Mouse (Mus musculus) embryonic facial prominence, embryonic 10.5 days (tissue): ENCODE measurements around the gene Klhl2. TPM values are rescaled to one million over a fixed set of nuclear protein-coding genes. Genes with fewer than 3 reads are reported as not detected.

ENCODE experiments used
- DNase-seq: peaks from one replicate; pipeline ENCODE4 v3.0.0-alpha.2; 2017; ENCODE audit warnings: low spot score
- H3K27ac ChIP-seq: fragments of 300-500 bp; sonication (generic); replicated peaks from 2 replicates; pipeline ENCODE4 v1.5.1; 2016; ENCODE audit warnings: mild to moderate bottlenecking
- H3K27me3 ChIP-seq: fragments of 300-500 bp; sonication (generic); replicated peaks from 2 replicates; pipeline ENCODE4 v1.6.1; 2016; ENCODE audit warnings: low read depth, mild to moderate bottlenecking; ENCODE audit not compliant: poor library complexity, severe bottlenecking
- H3K36me3 ChIP-seq: fragments of 300-500 bp; sonication (generic); replicated peaks from 2 replicates; pipeline ENCODE4 v1.6.1; 2016; ENCODE audit warnings: mild to moderate bottlenecking, moderate library complexity
- H3K4me1 ChIP-seq: fragments of 300-500 bp; sonication (generic); 2 replicates; pipeline ENCODE4 v1.6.1; 2016
- H3K4me3 ChIP-seq: fragments of 300-500 bp; sonication (generic); 2 replicates; pipeline ENCODE4 v1.5.1; 2016; ENCODE audit warnings: mild to moderate bottlenecking, moderate library complexity
- H3K9me3 ChIP-seq: fragments of 300-500 bp; sonication (generic); 2 replicates; pipeline ENCODE4 v1.6.1; 2016; ENCODE audit warnings: mild to moderate bottlenecking
- WGBS: fragments of 180-500 bp; shearing (Covaris S2); methylation state at CpG from one replicate; pipeline ENCODE4 v1.1.7; 2016; 5-methylcytosine and 5-hydroxymethylcytosine counted together
- polyA plus RNA-seq: library from polyadenylated mRNA; unstranded; fragments of >200 nt; fragmentation: Nextera tagmentation; extraction: Ambion mirVana; gene quantifications from 2 replicates; pipeline ENCODE4 v1.2.1, GENCODE M21; 2016

Gene Klhl2
- polyA plus RNA-seq, 1 experiment from 2014 or later = 10.5 TPM

GRCm38 (mm10) chr8:64788715-64789114 is 61.1 kb downstream of the Klhl2 start:
- Histone ChIP-seq H3K36me3 (no peaks in the 10 kb centered on the region), H3K4me3 (no peak overlapping the region), H3K9me3 (no peaks in the 10 kb centered on the region), H3K27me3 (no peaks in the 10 kb centered on the region), H3K4me1 (0 out of 2 replicates have a peak, but pooled peaks cover 3% of the 10 kb centered on the region), H3K27ac (no peak overlapping the region)
- 92% methylated on average over 4 of the region's 4 CpGs for WGBS
- no peak for DNase-seq

- 91% methylated on average over 2 of the region's 2 CpGs for WGBS
- Histone ChIP-seq H3K27ac (no peak overlapping the region), H3K27me3 (no peaks in the 10 kb centered on the region), H3K4me1 (0 out of 2 replicates have a peak, but pooled peaks cover 3% of the 10 kb centered on the region), H3K4me3 (no peak overlapping the region), H3K9me3 (no peaks in the 10 kb centered on the region), H3K36me3 (no peaks in the 10 kb centered on the region)
- no peak for DNase-seq
Measured at GRCm38 (mm10) chr8:64786801-64787200, 63.0 kb downstream of the Klhl2 start.

GRCm38 (mm10) chr8:64784235-64784634 is 65.6 kb downstream of the Klhl2 start:
- Histone ChIP-seq H3K9me3 (no peaks in the 10 kb centered on the region), H3K27ac (no peak overlapping the region), H3K36me3 (peaks cover 6% of the 10 kb centered on the region; the same call in 1 of the 2 replicates), H3K4me1 (no peaks in the 10 kb centered on the region), H3K4me3 (no peak overlapping the region), H3K27me3 (no peaks in the 10 kb centered on the region)
- no peak for DNase-seq
- 89% methylated on average over 5 of the region's 5 CpGs for WGBS

DNA sequence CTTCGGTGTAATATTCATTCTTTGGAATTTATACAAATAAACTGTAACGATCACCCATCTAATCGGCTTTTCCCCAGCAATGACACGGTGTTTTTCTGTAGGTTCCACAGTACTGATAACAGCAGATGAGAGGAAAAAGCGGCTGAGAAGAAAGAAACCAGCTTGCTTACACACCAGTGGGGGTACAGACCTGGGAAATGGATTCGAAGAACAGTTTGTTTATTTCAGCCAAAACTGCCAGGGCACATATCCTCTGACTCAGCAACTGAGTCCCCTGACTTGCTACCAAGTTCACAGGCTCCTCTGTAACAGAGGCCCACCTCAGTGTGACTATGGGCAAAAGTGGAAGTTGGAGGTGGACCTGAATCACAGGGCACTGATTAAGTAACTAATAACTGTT is 67.9 kb downstream of the Klhl2 start:
- H3K9me3 ChIP-seq = no peaks in the 10 kb centered on the region
- H3K4me3 ChIP-seq = no peak overlapping the region
- whole genome bisulfite sequencing = 90% methylated on average over 6 of the region's 6 CpGs
- no peak overlapping the region for H3K27ac ChIP-seq
- H3K36me3 ChIP-seq = peaks cover 18% of the 10 kb centered on the region
- H3K27me3 ChIP-seq = no peaks in the 10 kb centered on the region
- no peak for DNase-seq
- no peaks in the 10 kb centered on the region for H3K4me1 ChIP-seq

DNA sequence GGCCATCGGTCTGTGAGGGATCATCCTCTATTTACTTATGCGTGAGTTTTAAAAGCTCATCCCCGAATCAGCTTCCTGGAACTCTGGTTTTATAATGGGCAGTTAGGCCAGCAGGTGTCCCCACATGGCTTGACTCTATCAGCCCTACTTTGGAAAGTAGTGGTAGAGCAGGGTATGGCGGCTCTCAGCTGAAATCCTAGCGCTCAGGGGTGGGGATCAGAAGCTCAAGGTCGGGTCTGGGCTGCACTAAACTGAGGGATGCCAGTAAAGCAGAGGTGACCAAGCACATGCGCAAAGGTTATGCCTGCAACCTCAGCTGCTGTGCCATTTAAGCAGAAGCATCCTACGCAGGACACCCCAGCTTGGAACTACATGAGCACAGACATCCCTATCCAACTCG is 71.9 kb downstream of the Klhl2 start:
- H3K27me3 ChIP-seq = no peaks in the 10 kb centered on the region
- no peak overlapping the region for H3K27ac ChIP-seq
- DNase-seq = no peak
- WGBS = 76% methylated on average over 9 of the region's 9 CpGs
- no peaks in the 10 kb centered on the region for H3K4me1 ChIP-seq
- peaks cover 32% of the 10 kb centered on the region for H3K36me3 ChIP-seq
- H3K9me3 ChIP-seq = no peaks in the 10 kb centered on the region
- no peak overlapping the region for H3K4me3 ChIP-seq

DNA sequence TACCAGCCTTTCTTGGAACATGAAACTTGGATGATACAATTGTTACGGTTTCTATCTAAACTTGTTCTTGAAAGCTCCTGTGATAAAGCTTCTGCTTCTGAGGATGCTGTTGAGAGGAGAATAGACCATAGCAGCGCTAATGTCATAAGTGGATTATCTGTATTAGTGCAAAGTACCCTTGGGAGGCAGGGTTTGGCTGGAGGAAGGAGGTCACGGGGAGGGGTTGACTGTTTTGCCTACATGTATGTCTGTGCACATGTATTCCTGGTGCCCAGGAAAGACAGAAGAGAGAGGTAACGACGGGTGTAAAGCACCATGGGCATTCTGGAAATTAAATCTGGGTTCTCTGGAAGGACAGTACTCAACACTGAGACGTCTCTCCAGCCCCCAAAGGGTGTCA is 75.7 kb downstream of the Klhl2 start:
- H3K27me3 ChIP-seq = no peaks in the 10 kb centered on the region
- 92% methylated on average over 6 of the region's 6 CpGs for WGBS
- peaks cover 28% of the 10 kb centered on the region for H3K36me3 ChIP-seq
- H3K4me3 ChIP-seq = no peak overlapping the region
- H3K27ac ChIP-seq = no peak overlapping the region
- no peaks in the 10 kb centered on the region for H3K9me3 ChIP-seq
- H3K4me1 ChIP-seq = no peaks in the 10 kb centered on the region
- no peak for DNase-seq

DNA sequence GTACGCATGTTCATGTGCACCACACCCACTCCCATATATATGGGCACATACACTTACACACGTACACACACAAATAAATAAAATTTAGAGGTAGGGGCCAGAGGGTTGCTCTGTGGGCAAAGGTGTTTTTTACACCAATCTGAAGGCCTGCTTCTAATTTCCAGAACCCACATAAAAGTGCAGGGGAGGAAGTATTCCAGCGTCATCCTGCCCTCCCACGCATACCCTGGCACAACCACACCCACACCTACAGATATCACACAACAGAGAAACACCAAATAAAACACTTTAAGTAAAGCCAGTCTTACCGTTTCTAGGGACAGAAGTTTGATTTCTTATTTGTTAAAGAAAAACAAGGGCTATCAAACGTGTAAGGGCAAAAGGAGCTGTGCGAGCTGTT is 79.0 kb downstream of the Klhl2 start:
- WGBS = 92% methylated on average over 7 of the region's 7 CpGs
- DNase-seq = no peak
- no peaks in the 10 kb centered on the region for H3K27me3 ChIP-seq
- H3K9me3 ChIP-seq = no peaks in the 10 kb centered on the region
- peaks cover 26% of the 10 kb centered on the region for H3K36me3 ChIP-seq
- H3K4me3 ChIP-seq = no peak overlapping the region
- H3K27ac ChIP-seq = no peak overlapping the region
- H3K4me1 ChIP-seq = no peaks in the 10 kb centered on the region

DNA sequence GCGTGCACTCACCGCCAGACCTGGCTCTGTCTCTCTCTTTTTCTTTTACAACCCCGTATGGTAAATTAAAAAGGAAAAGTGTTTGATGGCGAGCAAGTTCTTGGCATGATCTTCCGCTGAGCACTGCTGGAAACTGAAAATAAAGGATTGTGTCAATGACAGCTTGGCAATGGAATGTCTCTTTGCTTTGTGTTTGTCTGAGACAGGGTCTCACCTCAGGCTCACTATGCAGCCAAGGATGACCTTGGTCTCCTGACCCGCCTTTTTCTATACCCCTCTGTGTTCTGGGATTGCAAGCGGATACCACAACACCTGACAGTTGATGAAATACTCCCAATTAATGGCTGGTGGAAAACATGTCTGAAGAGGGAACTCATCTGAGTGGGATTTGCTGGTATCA is 80.2 kb downstream of the Klhl2 start:
- 88% methylated on average over 7 of the region's 7 CpGs for WGBS
- H3K4me3 ChIP-seq = no peak overlapping the region
- DNase-seq = no peak
- H3K4me1 ChIP-seq = no peaks in the 10 kb centered on the region
- no peaks in the 10 kb centered on the region for H3K9me3 ChIP-seq
- H3K27me3 ChIP-seq = no peaks in the 10 kb centered on the region
- H3K27ac ChIP-seq = no peak overlapping the region
- peaks cover 19% of the 10 kb centered on the region for H3K36me3 ChIP-seq

DNA sequence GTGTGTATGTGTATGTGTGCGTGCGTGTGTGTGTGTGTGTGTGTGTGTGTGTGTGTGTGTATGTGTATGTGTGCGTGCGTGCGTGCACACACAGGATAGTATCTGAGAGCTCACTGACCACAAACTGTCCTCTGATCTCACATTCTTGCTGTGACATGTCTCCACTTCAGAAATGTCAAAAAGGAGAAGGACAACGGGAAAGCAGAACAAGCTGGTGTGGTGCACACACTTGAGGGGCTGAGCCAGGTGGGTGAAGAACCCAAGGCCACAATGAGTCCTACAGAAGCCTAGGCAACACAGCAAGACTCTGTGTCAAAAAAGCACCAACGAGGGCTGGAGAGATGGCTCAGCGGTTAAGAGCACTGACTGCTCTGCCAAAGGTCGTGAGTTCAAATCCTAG is 81.2 kb downstream of the Klhl2 start:
- DNase-seq = no peak
- H3K4me3 ChIP-seq = no peak overlapping the region
- no peak overlapping the region for H3K27ac ChIP-seq
- no peaks in the 10 kb centered on the region for H3K4me1 ChIP-seq
- no peaks in the 10 kb centered on the region for H3K27me3 ChIP-seq
- peaks cover 16% of the 10 kb centered on the region for H3K36me3 ChIP-seq
- H3K9me3 ChIP-seq = no peaks in the 10 kb centered on the region
- 85% methylated on average over 9 of the region's 9 CpGs for WGBS

DNA sequence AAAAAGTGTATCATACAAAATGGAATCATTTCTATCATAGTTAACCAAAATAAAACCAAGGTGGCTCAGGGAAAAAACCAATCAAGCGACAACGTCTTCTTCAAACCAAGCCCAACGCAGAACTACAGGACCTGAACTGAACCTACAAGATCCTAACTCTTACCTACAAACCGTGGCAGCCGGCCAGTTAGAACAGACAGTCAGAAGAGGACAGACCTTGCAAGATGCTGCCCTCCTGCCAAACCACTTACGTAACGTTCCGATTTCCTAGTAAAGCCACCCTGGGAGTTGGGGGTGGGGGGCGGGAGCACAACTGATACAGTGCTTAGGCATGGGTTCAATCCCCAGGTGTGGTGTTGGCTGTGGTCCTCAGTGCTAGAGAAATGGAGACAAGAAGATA is 82.8 kb downstream of the Klhl2 start:
- 95% methylated on average over 9 of the region's 9 CpGs for WGBS
- no peak for DNase-seq
- Histone ChIP-seq H3K27me3 (no peaks in the 10 kb centered on the region), H3K36me3 (peaks cover 23% of the 10 kb centered on the region), H3K9me3 (no peaks in the 10 kb centered on the region), H3K27ac (no peak overlapping the region), H3K4me1 (no peaks in the 10 kb centered on the region), H3K4me3 (no peak overlapping the region)

GRCm38 (mm10) chr8:64764075-64764474 is 85.7 kb downstream of the Klhl2 start:
- no peak overlapping the region for H3K27ac ChIP-seq
- WGBS = 87% methylated on average over 9 of the region's 9 CpGs
- H3K36me3 ChIP-seq = peaks cover 26% of the 10 kb centered on the region
- no peaks in the 10 kb centered on the region for H3K9me3 ChIP-seq
- H3K4me3 ChIP-seq = no peak overlapping the region
- no peaks in the 10 kb centered on the region for H3K27me3 ChIP-seq
- H3K4me1 ChIP-seq = no peaks in the 10 kb centered on the region
- DNase-seq = no peak

DNA sequence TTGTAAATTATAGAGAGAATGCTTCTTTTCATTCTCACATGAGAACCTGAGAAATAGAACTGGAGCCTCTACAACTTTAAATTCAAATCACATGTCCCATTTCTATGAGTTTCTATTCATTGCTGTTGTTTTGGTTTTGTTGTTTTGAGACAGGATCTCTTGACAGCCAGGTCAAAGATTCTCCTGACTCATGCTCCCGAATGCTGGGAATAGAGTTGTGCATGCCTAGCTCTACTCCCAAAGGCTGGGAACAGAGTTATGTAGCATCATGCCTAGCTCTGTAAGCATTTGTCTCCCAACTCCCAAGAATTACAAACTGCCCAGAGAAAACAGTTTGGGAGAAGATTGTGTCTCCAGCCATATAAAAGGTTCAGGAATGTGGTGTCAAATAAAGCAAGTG is 87.1 kb downstream of the Klhl2 start:
- no peaks in the 10 kb centered on the region for H3K9me3 ChIP-seq
- peaks cover 25% of the 10 kb centered on the region for H3K36me3 ChIP-seq
- DNase-seq = no peak
- 93% methylated on average over 1 of the region's 1 CpGs for WGBS
- no peak overlapping the region for H3K4me3 ChIP-seq
- no peaks in the 10 kb centered on the region for H3K27me3 ChIP-seq
- H3K4me1 ChIP-seq = no peaks in the 10 kb centered on the region
- H3K27ac ChIP-seq = no peak overlapping the region

- no peak for DNase-seq
- H3K4me3 ChIP-seq = no peak overlapping the region
- 89% methylated on average over 8 of the region's 8 CpGs for WGBS
Measured at GRCm38 (mm10) chr8:64761430-64761829, 88.4 kb downstream of the Klhl2 start.

GRCm38 (mm10) chr8:64757956-64758355 is 91.9 kb downstream of the Klhl2 start:
- Histone ChIP-seq H3K4me1 (no peaks in the 10 kb centered on the region), H3K4me3 (no peak overlapping the region), H3K9me3 (no peaks in the 10 kb centered on the region), H3K36me3 (peaks cover 53% of the 10 kb centered on the region), H3K27ac (no peak overlapping the region), H3K27me3 (no peaks in the 10 kb centered on the region)
- WGBS = 94% methylated on average over 15 of the region's 15 CpGs
- DNase-seq = no peak

More at GRCm38 (mm10) chr8:64761430-64761829, 88.4 kb downstream of the Klhl2 start:
- Histone ChIP-seq H3K9me3 (no peaks in the 10 kb centered on the region), H3K4me1 (no peaks in the 10 kb centered on the region), H3K27ac (no peak overlapping the region), H3K27me3 (no peaks in the 10 kb centered on the region), H3K36me3 (peaks cover 36% of the 10 kb centered on the region)
